Mouse (Mus musculus): ENCODE data around the gene Hist1h4h. TPM values are rescaled to one million over a fixed set of nuclear protein-coding genes. Genes with fewer than 3 reads are reported as not detected.

Hist1h4h gene
- polyA plus RNA-seq, 2 experiments: 5.5 to 18.2 TPM

DNA sequence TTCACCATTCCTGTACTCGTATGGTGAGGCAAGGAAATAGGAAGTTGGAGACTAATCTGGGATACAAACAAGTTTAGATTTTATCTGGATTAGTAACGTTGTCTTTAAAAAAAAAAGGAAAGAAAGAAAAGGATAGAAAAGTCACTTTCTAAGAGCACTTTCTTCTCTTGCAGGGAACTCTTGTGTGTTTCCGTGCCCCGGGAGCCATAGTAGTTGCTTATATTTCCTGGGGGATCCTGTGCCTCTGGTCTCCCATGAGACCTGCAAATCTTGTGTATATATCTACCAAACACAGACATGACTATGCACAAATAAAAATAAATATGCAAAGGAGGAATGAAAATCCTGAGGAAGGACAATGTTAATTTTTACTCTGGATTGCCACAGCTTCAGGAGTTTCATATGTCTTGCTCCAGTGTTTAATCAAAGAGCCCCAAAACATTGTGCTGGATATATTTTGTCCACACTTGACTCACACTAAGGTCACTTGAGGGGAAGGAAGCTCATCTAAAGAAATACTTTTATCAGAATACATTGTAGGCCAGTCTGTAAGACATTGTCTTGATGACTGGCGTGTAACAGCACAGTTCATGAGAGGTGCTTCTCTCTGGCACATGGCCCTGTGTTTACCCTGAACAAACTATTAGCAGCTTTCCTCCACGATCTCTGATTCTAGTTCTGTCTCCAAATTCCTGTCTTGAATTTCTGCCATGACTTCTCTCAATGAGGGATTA is 46.2 kb downstream of the Hist1h4h start:
- H3K9me3 ChIP-seq (ENCODE audit: control insufficient read depth, low read length): no peaks in the 10 kb centered on the region
- ATAC-seq (ENCODE audit: low FRiP score, low read depth): no peak
- peak overlapping the region; percentile 87 for H3K27ac ChIP-seq (replicated peaks; ENCODE audit: low read depth, low read length)
- DNase-seq (ENCODE audit: low spot score): no peak
- 41% methylated on average over 6 of the region's 6 CpGs for WGBS
- peak overlapping the region; percentile 40 for H3K4me3 ChIP-seq (replicated peaks; ENCODE audit: low read length)
- peaks cover 25% of the 10 kb centered on the region for H3K4me1 ChIP-seq (ENCODE audit: control insufficient read depth, insufficient read depth, low read length)
- H3K4me2 ChIP-seq (replicated peaks; ENCODE audit: low read depth, low read length, severe bottlenecking): peak overlapping the region; percentile 63
- H3K9ac ChIP-seq (ENCODE audit: low read depth, low read length, severe bottlenecking): peak overlapping the region; percentile 74
- no peaks in the 10 kb centered on the region for H3K27me3 ChIP-seq (ENCODE audit: control insufficient read depth, insufficient read depth, low read length)
- TF ChIP-seq POLR2A (IDR thresholded peaks at IDR 0.05; ENCODE audit: borderline replicate concordance, extremely low read depth, insufficient read depth, insufficient read length): no peak
- H3K36me3 ChIP-seq (ENCODE audit: control insufficient read depth, insufficient read depth, low read length): no peaks in the 10 kb centered on the region

DNA sequence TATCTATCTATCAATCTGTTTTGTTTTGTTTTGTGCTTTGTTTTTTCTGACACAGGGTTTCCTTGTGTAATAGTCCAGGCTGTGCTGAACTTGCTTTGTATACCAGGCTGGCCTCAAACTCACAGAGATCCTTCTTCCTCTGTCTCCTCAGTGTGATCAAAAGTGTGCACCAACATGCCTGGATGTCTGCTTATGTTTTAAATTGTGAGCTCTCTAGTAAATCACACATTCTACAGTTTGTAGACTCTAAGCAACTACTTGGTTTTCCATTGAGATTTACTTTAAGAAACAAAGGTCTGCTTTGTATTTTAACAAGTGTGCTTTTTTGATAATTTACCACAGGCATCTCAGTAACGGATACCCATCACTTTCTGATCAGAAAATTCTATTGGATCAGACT is 47.0 kb downstream of the Hist1h4h start:
- no peak for TF ChIP-seq POLR2A (IDR thresholded peaks at IDR 0.05; ENCODE audit: borderline replicate concordance, extremely low read depth, insufficient read depth, insufficient read length)
- H3K4me2 ChIP-seq (replicated peaks; ENCODE audit: low read depth, low read length, severe bottlenecking): no peak overlapping the region
- ATAC-seq (ENCODE audit: low FRiP score, low read depth): no peak
- no peak overlapping the region; the same call in 1 of the 2 replicates for H3K4me3 ChIP-seq (replicated peaks; ENCODE audit: low read length)
- DNase-seq (ENCODE audit: low spot score): no peak
- peaks cover 22% of the 10 kb centered on the region for H3K4me1 ChIP-seq (ENCODE audit: control insufficient read depth, insufficient read depth, low read length)
- WGBS: 87% methylated on average over 1 of the region's 1 CpGs
- H3K36me3 ChIP-seq (ENCODE audit: control insufficient read depth, insufficient read depth, low read length): no peaks in the 10 kb centered on the region
- H3K9me3 ChIP-seq (ENCODE audit: control insufficient read depth, low read length): no peaks in the 10 kb centered on the region
- no peaks in the 10 kb centered on the region for H3K27me3 ChIP-seq (ENCODE audit: control insufficient read depth, insufficient read depth, low read length)
- H3K27ac ChIP-seq (replicated peaks; ENCODE audit: low read depth, low read length): no peak overlapping the region
- H3K9ac ChIP-seq (ENCODE audit: low read depth, low read length, severe bottlenecking): no peak overlapping the region

Small RNA genes lying within 50 kb of the gene (microRNA-seq; reads per million reads assigned to microRNA genes)
- not detected for gene Gm44297
- gene Gm44359: not detected
- gene Gm44394: not detected
- 1.1 reads per million for gene n-TStga1

Other genes with a start within 250 kb of the Hist1h4h start
Only the 30 nearest of the 34 such genes appear.
- gene Zfp322a, start 161.8 kb upstream of the Hist1h4h start, polyA plus RNA-seq (2012; rRNA removed): 15.1 and 20.2 TPM in 2 replicates
- 42.9 and 50.7 TPM in 2 replicates for gene Zfp322a, start 161.8 kb upstream of the Hist1h4h start, polyA plus RNA-seq (2014; fragmentation: Nextera tagmentation; extraction: Ambion mirVana)
- 6.9 and 9.9 TPM in 2 replicates for gene Abt1, start 107.2 kb upstream of the Hist1h4h start, polyA plus RNA-seq (2012; rRNA removed)
- 12.0 and 12.2 TPM in 2 replicates for gene Abt1, start 107.2 kb upstream of the Hist1h4h start, polyA plus RNA-seq (2014; fragmentation: Nextera tagmentation; extraction: Ambion mirVana)
- 0.31 and 0.32 TPM in 2 replicates for gene Btn1a1, start 65.1 kb upstream of the Hist1h4h start, polyA plus RNA-seq (2012; rRNA removed)
- gene Btn1a1, start 65.1 kb upstream of the Hist1h4h start, polyA plus RNA-seq (2014; fragmentation: Nextera tagmentation; extraction: Ambion mirVana): not detected in 2 replicates
- 0.62 and 0.79 TPM in 2 replicates for gene Btn2a2, start 42.2 kb upstream of the Hist1h4h start, polyA plus RNA-seq (2012; rRNA removed)
- 0.89 and 1.2 TPM in 2 replicates for gene Btn2a2, start 42.2 kb upstream of the Hist1h4h start, polyA plus RNA-seq (2014; fragmentation: Nextera tagmentation; extraction: Ambion mirVana)
- gene Hist1h2af, start 2.9 kb downstream of the Hist1h4h start, polyA plus RNA-seq (2012; rRNA removed): 557 and 662 TPM in 2 replicates
- gene Hist1h2af, start 2.9 kb downstream of the Hist1h4h start, polyA plus RNA-seq (2014; fragmentation: Nextera tagmentation; extraction: Ambion mirVana): 9.1 and 11.0 TPM in 2 replicates
- 32.6 and 62.7 TPM in 2 replicates for gene Hist1h3g, start 4.4 kb downstream of the Hist1h4h start, polyA plus RNA-seq (2012; rRNA removed)
- 4.1 and 6.7 TPM in 2 replicates for gene Hist1h3g, start 4.4 kb downstream of the Hist1h4h start, polyA plus RNA-seq (2014; fragmentation: Nextera tagmentation; extraction: Ambion mirVana)
- 5.2 and 6.1 TPM in 2 replicates for gene Hist1h2bh, start 12.3 kb downstream of the Hist1h4h start, polyA plus RNA-seq (2012; rRNA removed)
- gene Hist1h2bh, start 12.3 kb downstream of the Hist1h4h start, polyA plus RNA-seq (2014; fragmentation: Nextera tagmentation; extraction: Ambion mirVana): 0.48 and 0.57 TPM in 2 replicates
- gene Hist1h3f, start 13.0 kb downstream of the Hist1h4h start, polyA plus RNA-seq (2012; rRNA removed): 4.1 and 7.4 TPM in 2 replicates
- gene Hist1h3f, start 13.0 kb downstream of the Hist1h4h start, polyA plus RNA-seq (2014; fragmentation: Nextera tagmentation; extraction: Ambion mirVana): 0.65 and 1.00 TPM in 2 replicates
- gene Hist1h4f, start 20.6 kb downstream of the Hist1h4h start, polyA plus RNA-seq (2012; rRNA removed): 13.7 and 21.4 TPM in 2 replicates
- 2.6 and 2.8 TPM in 2 replicates for gene Hist1h4f, start 20.6 kb downstream of the Hist1h4h start, polyA plus RNA-seq (2014; fragmentation: Nextera tagmentation; extraction: Ambion mirVana)
- gene Hist1h1d, start 22.2 kb downstream of the Hist1h4h start, polyA plus RNA-seq (2012; rRNA removed): 0.50 and 0.62 TPM in 2 replicates
- 0.47 and 0.61 TPM in 2 replicates for gene Hist1h1d, start 22.2 kb downstream of the Hist1h4h start, polyA plus RNA-seq (2014; fragmentation: Nextera tagmentation; extraction: Ambion mirVana)
- gene Hist1h3e, start 31.3 kb downstream of the Hist1h4h start, polyA plus RNA-seq (2012; rRNA removed): 36.1 and 54.1 TPM in 2 replicates
- gene Hist1h3e, start 31.3 kb downstream of the Hist1h4h start, polyA plus RNA-seq (2014; fragmentation: Nextera tagmentation; extraction: Ambion mirVana): 6.7 and 7.0 TPM in 2 replicates
- gene Hist1h2ae, start 40.2 kb downstream of the Hist1h4h start, polyA plus RNA-seq (2012; rRNA removed): 19.8 and 35.0 TPM in 2 replicates
- gene Hist1h2ae, start 40.2 kb downstream of the Hist1h4h start, polyA plus RNA-seq (2014; fragmentation: Nextera tagmentation; extraction: Ambion mirVana): 103 and 109 TPM in 2 replicates
- 38.9 and 60.8 TPM in 2 replicates for gene Hist1h2bg, start 40.3 kb downstream of the Hist1h4h start, polyA plus RNA-seq (2012; rRNA removed)
- 6.9 and 10.0 TPM in 2 replicates for gene Hist1h2bg, start 40.3 kb downstream of the Hist1h4h start, polyA plus RNA-seq (2014; fragmentation: Nextera tagmentation; extraction: Ambion mirVana)
- 17.8 and 25.9 TPM in 2 replicates for gene Hist1h2bf, start 43.1 kb downstream of the Hist1h4h start, polyA plus RNA-seq (2012; rRNA removed)
- 5.3 and 8.5 TPM in 2 replicates for gene Hist1h2bf, start 43.1 kb downstream of the Hist1h4h start, polyA plus RNA-seq (2014; fragmentation: Nextera tagmentation; extraction: Ambion mirVana)
- 6.1 and 13.9 TPM in 2 replicates for gene Hist1h2ad, start 43.3 kb downstream of the Hist1h4h start, polyA plus RNA-seq (2012; rRNA removed)
- 1.2 and 5.3 TPM in 2 replicates for gene Hist1h2ad, start 43.3 kb downstream of the Hist1h4h start, polyA plus RNA-seq (2014; fragmentation: Nextera tagmentation; extraction: Ambion mirVana)
- gene Hist1h3d, start 44.7 kb downstream of the Hist1h4h start, polyA plus RNA-seq (2012; rRNA removed): 30.0 and 33.8 TPM in 2 replicates
- 6.8 and 10.4 TPM in 2 replicates for gene Hist1h3d, start 44.7 kb downstream of the Hist1h4h start, polyA plus RNA-seq (2014; fragmentation: Nextera tagmentation; extraction: Ambion mirVana)
- gene Hist1h4d, start 50.5 kb downstream of the Hist1h4h start, polyA plus RNA-seq (2012; rRNA removed): 9.4 and 9.8 TPM in 2 replicates
- gene Hist1h4d, start 50.5 kb downstream of the Hist1h4h start, polyA plus RNA-seq (2014; fragmentation: Nextera tagmentation; extraction: Ambion mirVana): 95.5 and 101 TPM in 2 replicates
- 3.0 and 3.4 TPM in 2 replicates for gene Hist1h2be, start 90.1 kb downstream of the Hist1h4h start, polyA plus RNA-seq (2012; rRNA removed)
- 1.2 and 1.5 TPM in 2 replicates for gene Hist1h2be, start 90.1 kb downstream of the Hist1h4h start, polyA plus RNA-seq (2014; fragmentation: Nextera tagmentation; extraction: Ambion mirVana)
- gene Hist1h1e, start 91.5 kb downstream of the Hist1h4h start, polyA plus RNA-seq (2012; rRNA removed): 7.4 and 7.7 TPM in 2 replicates
- 15.8 and 16.4 TPM in 2 replicates for gene Hist1h1e, start 91.5 kb downstream of the Hist1h4h start, polyA plus RNA-seq (2014; fragmentation: Nextera tagmentation; extraction: Ambion mirVana)
- 1.6 and 2.7 TPM in 2 replicates for gene Hist1h2ac, start 152.9 kb downstream of the Hist1h4h start, polyA plus RNA-seq (2012; rRNA removed)
- 0.65 and 0.78 TPM in 2 replicates for gene Hist1h2ac, start 152.9 kb downstream of the Hist1h4h start, polyA plus RNA-seq (2014; fragmentation: Nextera tagmentation; extraction: Ambion mirVana)
- gene Hist1h2bc, start 153.1 kb downstream of the Hist1h4h start, polyA plus RNA-seq (2012; rRNA removed): 48.2 and 49.5 TPM in 2 replicates
- 34.9 and 44.4 TPM in 2 replicates for gene Hist1h2bc, start 153.1 kb downstream of the Hist1h4h start, polyA plus RNA-seq (2014; fragmentation: Nextera tagmentation; extraction: Ambion mirVana)
- 0.20 and 0.33 TPM in 2 replicates for gene Hist1h1t, start 164.8 kb downstream of the Hist1h4h start, polyA plus RNA-seq (2012; rRNA removed)
- gene Hist1h1t, start 164.8 kb downstream of the Hist1h4h start, polyA plus RNA-seq (2014; fragmentation: Nextera tagmentation; extraction: Ambion mirVana): 0.21 TPM in 1 of 2 replicates, not detected in the other
- gene Hist1h4c, start 167.4 kb downstream of the Hist1h4h start, polyA plus RNA-seq (2012; rRNA removed): 5.6 and 10.0 TPM in 2 replicates
- 8.7 and 10.2 TPM in 2 replicates for gene Hist1h4c, start 167.4 kb downstream of the Hist1h4h start, polyA plus RNA-seq (2014; fragmentation: Nextera tagmentation; extraction: Ambion mirVana)
- 3.6 and 4.5 TPM in 2 replicates for gene Hfe, start 179.8 kb downstream of the Hist1h4h start, polyA plus RNA-seq (2012; rRNA removed)
- 9.3 and 10.5 TPM in 2 replicates for gene Hfe, start 179.8 kb downstream of the Hist1h4h start, polyA plus RNA-seq (2014; fragmentation: Nextera tagmentation; extraction: Ambion mirVana)
- 23.7 and 28.5 TPM in 2 replicates for gene Hist1h1c, start 207.8 kb downstream of the Hist1h4h start, polyA plus RNA-seq (2012; rRNA removed)
- gene Hist1h1c, start 207.8 kb downstream of the Hist1h4h start, polyA plus RNA-seq (2014; fragmentation: Nextera tagmentation; extraction: Ambion mirVana): 24.7 and 27.5 TPM in 2 replicates
- 41.4 and 92.0 TPM in 2 replicates for gene Hist1h3c, start 214.6 kb downstream of the Hist1h4h start, polyA plus RNA-seq (2012; rRNA removed)
- gene Hist1h3c, start 214.6 kb downstream of the Hist1h4h start, polyA plus RNA-seq (2014; fragmentation: Nextera tagmentation; extraction: Ambion mirVana): 8.1 and 12.0 TPM in 2 replicates
- gene Hist1h2bb, start 215.7 kb downstream of the Hist1h4h start, polyA plus RNA-seq (2012; rRNA removed): 13.5 and 15.9 TPM in 2 replicates
- 1.2 and 1.4 TPM in 2 replicates for gene Hist1h2bb, start 215.7 kb downstream of the Hist1h4h start, polyA plus RNA-seq (2014; fragmentation: Nextera tagmentation; extraction: Ambion mirVana)
- 37.1 and 40.4 TPM in 2 replicates for gene Hist1h2ab, start 220.1 kb downstream of the Hist1h4h start, polyA plus RNA-seq (2012; rRNA removed)
- 39.0 and 40.1 TPM in 2 replicates for gene Hist1h2ab, start 220.1 kb downstream of the Hist1h4h start, polyA plus RNA-seq (2014; fragmentation: Nextera tagmentation; extraction: Ambion mirVana)
- 52.4 and 65.5 TPM in 2 replicates for gene Hist1h3b, start 221.2 kb downstream of the Hist1h4h start, polyA plus RNA-seq (2012; rRNA removed)
- 6.5 and 12.4 TPM in 2 replicates for gene Hist1h3b, start 221.2 kb downstream of the Hist1h4h start, polyA plus RNA-seq (2014; fragmentation: Nextera tagmentation; extraction: Ambion mirVana)
- 20.0 and 26.6 TPM in 2 replicates for gene Hist1h4b, start 226.0 kb downstream of the Hist1h4h start, polyA plus RNA-seq (2012; rRNA removed)
- 4.4 and 6.6 TPM in 2 replicates for gene Hist1h4b, start 226.0 kb downstream of the Hist1h4h start, polyA plus RNA-seq (2014; fragmentation: Nextera tagmentation; extraction: Ambion mirVana)

Data from limb, embryonic 14.5 days (tissue).